Mouse (Mus musculus): Measurements from ENCODE around the gene Msl2. TPM values are rescaled to one million over a fixed set of nuclear protein-coding genes. Genes with fewer than 3 reads are reported as not detected.

Msl2 gene
- polyA plus RNA-seq, 1 experiment = not detected

DNA sequence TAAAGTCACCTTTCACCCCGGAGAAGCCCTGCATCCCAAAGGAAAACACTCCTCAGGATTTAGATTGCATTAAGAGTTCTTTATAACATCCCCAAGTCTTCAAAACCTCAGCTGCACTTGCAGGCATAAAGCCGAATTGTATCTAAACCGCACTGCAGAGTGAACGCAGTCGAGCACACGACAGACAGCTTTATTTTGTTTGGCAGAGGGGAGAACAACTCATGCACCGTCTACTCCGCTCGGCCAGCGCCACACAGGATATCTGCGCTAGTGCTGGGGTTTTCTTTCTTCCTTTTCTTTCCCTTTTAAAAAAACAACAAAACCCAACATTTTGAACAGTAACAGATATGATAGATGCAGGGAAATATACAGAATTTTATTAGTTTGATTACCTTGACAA lies 31.0 kb downstream of the Msl2 start:
- peaks cover 5% of the 10 kb centered on the region for H3K4me1 ChIP-seq (ENCODE audit: control insufficient read depth, insufficient read depth, low read length)
- WGBS = 69% methylated on average over 11 of the region's 11 CpGs
- H3K27ac ChIP-seq (ENCODE audit: insufficient read depth, low read depth, low read length) = no peak overlapping the region
- no peak for TF ChIP-seq POLR2A (IDR thresholded peaks at IDR 0.05; ENCODE audit: insufficient read depth, low read depth, low read length)
- no peak for TF ChIP-seq CTCF (IDR thresholded peaks at IDR 0.05; ENCODE audit: insufficient read depth, low read depth, low read length)
- no peak overlapping the region for H3K4me3 ChIP-seq (ENCODE audit: insufficient read depth, low read depth, low read length)

- Histone ChIP-seq H3K4me3 (ENCODE audit: insufficient read depth, low read depth, low read length) (no peak overlapping the region), H3K4me1 (ENCODE audit: control insufficient read depth, insufficient read depth, low read length) (peaks cover 5% of the 10 kb centered on the region), H3K27ac (ENCODE audit: insufficient read depth, low read depth, low read length) (no peak overlapping the region)
- TF ChIP-seq CTCF (IDR thresholded peaks at IDR 0.05; ENCODE audit: insufficient read depth, low read depth, low read length) = no peak
- TF ChIP-seq POLR2A (IDR thresholded peaks at IDR 0.05; ENCODE audit: insufficient read depth, low read depth, low read length) = no peak
- WGBS = 95% methylated on average over 6 of the region's 6 CpGs
These were observed 31.8 kb downstream of the Msl2 start for GRCm38 (mm10) chr9:101105735-101106134.

DNA sequence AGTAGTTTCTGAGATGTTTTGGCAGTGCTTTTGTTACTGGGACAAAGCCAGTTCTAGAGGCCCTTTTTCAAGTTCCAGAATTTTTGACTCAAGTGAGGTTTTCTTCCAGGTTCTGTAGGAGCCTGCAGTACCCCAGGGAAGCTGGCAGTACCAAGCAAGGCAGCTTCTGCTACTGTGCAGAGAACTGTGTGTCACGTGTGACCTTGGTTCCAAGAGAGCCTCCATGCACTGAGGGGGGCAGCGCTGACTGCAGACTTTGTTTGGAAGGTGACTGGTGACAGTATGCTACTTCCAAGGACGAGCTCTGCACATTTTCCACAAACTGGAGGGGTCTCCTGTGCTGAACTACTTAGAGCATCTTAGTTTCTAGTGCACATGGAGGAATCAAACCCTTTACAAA lies 33.5 kb downstream of the Msl2 start:
- H3K4me3 ChIP-seq (ENCODE audit: insufficient read depth, low read depth, low read length) = no peak overlapping the region
- H3K27ac ChIP-seq (ENCODE audit: insufficient read depth, low read depth, low read length) = no peak overlapping the region
- peaks cover 3% of the 10 kb centered on the region; the same call in 1 of the 2 replicates for H3K4me1 ChIP-seq (ENCODE audit: control insufficient read depth, insufficient read depth, low read length)
- WGBS = 64% methylated on average over 3 of the region's 3 CpGs
- no peak for TF ChIP-seq CTCF (IDR thresholded peaks at IDR 0.05; ENCODE audit: insufficient read depth, low read depth, low read length)
- no peak for TF ChIP-seq POLR2A (IDR thresholded peaks at IDR 0.05; ENCODE audit: insufficient read depth, low read depth, low read length)

DNA sequence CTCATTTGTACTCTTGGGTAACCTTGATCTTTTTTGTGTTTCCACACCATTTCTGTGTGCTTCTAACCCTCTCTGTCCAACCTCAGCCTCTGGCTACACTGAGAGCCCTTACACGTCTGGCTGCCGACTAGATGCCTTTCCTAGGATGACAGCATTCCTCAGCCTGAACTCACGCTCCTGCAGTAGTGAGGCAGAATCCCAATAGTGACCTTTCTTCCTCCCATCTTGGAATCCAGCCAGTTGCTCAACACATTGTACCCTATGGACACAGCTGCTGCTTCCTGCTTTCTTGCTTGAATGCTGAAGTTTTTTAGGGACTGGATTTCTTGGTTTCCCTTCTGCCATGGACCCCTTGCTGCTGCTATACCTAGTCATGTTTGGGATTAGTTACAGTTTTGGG lies 36.1 kb downstream of the Msl2 start:
- H3K4me3 ChIP-seq (ENCODE audit: insufficient read depth, low read depth, low read length) = no peak overlapping the region
- TF ChIP-seq POLR2A (IDR thresholded peaks at IDR 0.05; ENCODE audit: insufficient read depth, low read depth, low read length) = no peak
- TF ChIP-seq CTCF (IDR thresholded peaks at IDR 0.05; ENCODE audit: insufficient read depth, low read depth, low read length) = no peak
- 35% methylated on average over 3 of the region's 3 CpGs for WGBS
- peaks cover 3% of the 10 kb centered on the region; the same call in 1 of the 2 replicates for H3K4me1 ChIP-seq (ENCODE audit: control insufficient read depth, insufficient read depth, low read length)
- H3K27ac ChIP-seq (ENCODE audit: insufficient read depth, low read depth, low read length) = no peak overlapping the region

DNA sequence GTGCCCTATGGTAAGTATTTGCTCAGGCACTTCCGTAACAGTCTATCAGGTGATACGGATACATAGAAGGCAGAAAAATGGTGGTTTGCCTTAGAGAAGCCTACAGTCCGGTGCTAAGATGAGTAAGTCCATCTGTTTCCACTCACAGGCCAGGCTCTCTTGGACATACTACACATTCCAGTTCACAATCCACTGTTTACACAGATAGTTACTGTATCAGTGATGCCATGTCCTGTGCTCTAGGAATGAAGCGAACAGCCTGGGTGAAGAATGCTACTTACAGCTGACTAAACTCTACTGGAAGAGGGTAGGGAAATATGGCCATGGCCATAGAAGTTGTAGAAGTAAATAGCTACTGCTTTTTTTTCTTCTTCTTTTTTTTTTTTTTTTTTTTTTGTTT lies 39.4 kb downstream of the Msl2 start:
- 93% methylated on average over 4 of the region's 4 CpGs for WGBS
- H3K4me1 ChIP-seq (ENCODE audit: control insufficient read depth, insufficient read depth, low read length) = no peaks in the 10 kb centered on the region
- no peak for TF ChIP-seq CTCF (IDR thresholded peaks at IDR 0.05; ENCODE audit: insufficient read depth, low read depth, low read length)
- TF ChIP-seq POLR2A (IDR thresholded peaks at IDR 0.05; ENCODE audit: insufficient read depth, low read depth, low read length) = no peak
- H3K4me3 ChIP-seq (ENCODE audit: insufficient read depth, low read depth, low read length) = no peak overlapping the region
- H3K27ac ChIP-seq (ENCODE audit: insufficient read depth, low read depth, low read length) = no peak overlapping the region

DNA sequence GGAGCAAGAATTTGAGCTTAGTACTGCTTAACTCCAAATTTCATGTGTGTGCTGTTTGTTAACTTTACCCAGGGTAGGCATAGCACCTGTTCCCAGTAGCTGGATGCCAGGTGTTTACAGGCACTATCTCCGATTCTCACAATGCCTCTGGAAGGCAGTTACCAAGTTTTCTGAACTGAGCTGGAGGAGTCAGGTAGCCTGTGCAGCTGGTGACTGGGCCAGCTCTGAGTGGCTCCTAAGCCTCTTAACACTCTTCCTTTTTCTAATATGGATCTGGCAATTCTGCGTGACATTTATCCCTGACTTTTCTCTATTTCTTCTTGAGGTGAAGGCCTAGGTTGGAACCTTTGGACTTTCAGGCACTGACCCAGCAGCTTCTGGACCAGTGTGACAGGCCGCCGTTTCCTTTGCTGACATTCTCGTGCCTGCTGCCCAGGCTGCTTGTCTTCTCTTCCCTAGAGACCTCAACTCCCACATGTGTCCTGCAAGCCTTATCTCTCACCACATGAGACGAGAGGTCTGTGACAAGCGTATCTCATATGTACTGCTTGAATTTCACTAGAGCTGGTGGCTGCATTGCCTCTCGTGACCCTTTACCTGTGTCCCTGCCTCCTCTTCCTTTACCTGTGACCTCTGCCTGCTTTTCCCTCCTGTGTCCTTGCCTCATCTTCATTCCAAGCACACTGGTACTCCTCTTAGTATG lies 40.4 kb downstream of the Msl2 start:
- WGBS = 93% methylated on average over 8 of the region's 8 CpGs
- H3K4me1 ChIP-seq (ENCODE audit: control insufficient read depth, insufficient read depth, low read length) = no peaks in the 10 kb centered on the region
- TF ChIP-seq CTCF (IDR thresholded peaks at IDR 0.05; ENCODE audit: insufficient read depth, low read depth, low read length) = no peak
- no peak for TF ChIP-seq POLR2A (IDR thresholded peaks at IDR 0.05; ENCODE audit: insufficient read depth, low read depth, low read length)
- no peak overlapping the region for H3K4me3 ChIP-seq (ENCODE audit: insufficient read depth, low read depth, low read length)
- no peak overlapping the region for H3K27ac ChIP-seq (ENCODE audit: insufficient read depth, low read depth, low read length)

GRCm38 (mm10) chr9:101143635-101144034 lies 69.7 kb downstream of the Msl2 start:
- H3K27ac ChIP-seq (ENCODE audit: insufficient read depth, low read depth, low read length) = no peak overlapping the region
- no peaks in the 10 kb centered on the region for H3K4me1 ChIP-seq (ENCODE audit: control insufficient read depth, insufficient read depth, low read length)
- TF ChIP-seq CTCF (IDR thresholded peaks at IDR 0.05; ENCODE audit: insufficient read depth, low read depth, low read length) (no peak), POLR2A (IDR thresholded peaks at IDR 0.05; ENCODE audit: insufficient read depth, low read depth, low read length) (no peak)
- no peak overlapping the region for H3K4me3 ChIP-seq (ENCODE audit: insufficient read depth, low read depth, low read length)
- WGBS = 91% methylated on average over 4 of the region's 4 CpGs

DNA sequence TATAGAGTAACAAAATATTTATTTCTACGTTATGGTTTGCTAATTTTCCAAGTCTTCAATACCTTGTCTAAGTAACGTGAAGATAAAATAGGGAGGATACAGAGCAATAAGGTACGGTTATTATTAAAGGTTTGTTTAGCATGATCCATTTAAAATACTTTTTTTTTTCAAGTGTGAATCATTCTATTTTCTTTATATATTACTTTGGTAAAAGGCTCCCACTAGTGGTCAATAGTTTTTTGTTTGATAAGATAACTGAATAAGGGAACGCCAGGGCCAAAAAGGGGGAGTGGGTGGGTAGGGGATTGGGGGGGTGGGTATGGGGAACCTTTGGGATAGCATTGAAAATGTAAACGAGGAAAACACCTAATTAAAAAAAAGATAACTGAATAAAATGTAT lies 79.0 kb downstream of the Msl2 start:
- Histone ChIP-seq H3K27ac (ENCODE audit: insufficient read depth, low read depth, low read length) (no peak overlapping the region), H3K4me3 (ENCODE audit: insufficient read depth, low read depth, low read length) (no peak overlapping the region), H3K4me1 (ENCODE audit: control insufficient read depth, insufficient read depth, low read length) (no peaks in the 10 kb centered on the region)
- 55% methylated on average over 5 of the region's 5 CpGs for WGBS
- TF ChIP-seq POLR2A (IDR thresholded peaks at IDR 0.05; ENCODE audit: insufficient read depth, low read depth, low read length) = no peak
- no peak for TF ChIP-seq CTCF (IDR thresholded peaks at IDR 0.05; ENCODE audit: insufficient read depth, low read depth, low read length)

Other genes starting within 250 kb of the Msl2 start
- gene Pccb, start 39.2 kb upstream of the Msl2 start, polyA plus RNA-seq (2012; ENCODE audit: insufficient read depth, insufficient read length, low replicate concordance, missing spikeins) = not detected in 2 replicates
- 68.1 TPM in 1 of 2 replicates, not detected in the other for gene Ppp2r3a, start 177.7 kb downstream of the Msl2 start, polyA plus RNA-seq (2012; ENCODE audit: insufficient read depth, insufficient read length, low replicate concordance, missing spikeins)

All from olfactory bulb, adult 2 months (tissue).